Mouse (Mus musculus) limb, embryonic 13.5 days (tissue): ENCODE data around the gene Psmb3. TPM values are rescaled to one million over a fixed set of nuclear protein-coding genes. Genes with fewer than 3 reads are reported as not detected.
A peak's percentile ranks its signal among the peaks of the same experiment; 100 is the strongest.

Experiments used
- ATAC-seq: fragments of 200-750 bp; cut with Nextera tagmentation; 2 replicates; pipeline ENCODE4 v1.8.0; 2017; ENCODE audit warnings: low read depth, moderate number of reproducible peaks, moderate TSS enrichment; ENCODE audit not compliant: low FRiP score
- H3K27ac ChIP-seq: fragments of 300-500 bp; sonication (generic); 2 replicates; pipeline ENCODE4 v1.5.1; 2015; ENCODE audit warnings: inconsistent platforms, mild to moderate bottlenecking, moderate library complexity
- H3K27me3 ChIP-seq: fragments of 300-500 bp; sonication (generic); 2 replicates; pipeline ENCODE4 v1.6.1; 2015; ENCODE audit warnings: mild to moderate bottlenecking, inconsistent platforms
- H3K36me3 ChIP-seq: fragments of 300-500 bp; sonication (generic); 2 replicates; pipeline ENCODE4 v1.6.1; 2015; ENCODE audit warnings: inconsistent platforms, mild to moderate bottlenecking, moderate library complexity
- H3K4me1 ChIP-seq: fragments of 300-500 bp; sonication (generic); 2 replicates; pipeline ENCODE4 v1.6.1; 2015; ENCODE audit warnings: inconsistent platforms
- H3K4me2 ChIP-seq: fragments of 300-500 bp; sonication (generic); replicated peaks from 2 replicates; pipeline ENCODE4 v1.6.1; 2015; ENCODE audit warnings: inconsistent platforms, mild to moderate bottlenecking, moderate library complexity
- H3K4me3 ChIP-seq: fragments of 300-500 bp; sonication (generic); 2 replicates; pipeline ENCODE4 v1.5.1; 2015; ENCODE audit warnings: moderate library complexity, mild to moderate bottlenecking, inconsistent platforms
- H3K9ac ChIP-seq: fragments of 300-500 bp; sonication (generic); 2 replicates; pipeline ENCODE4 v1.6.1; 2015; ENCODE audit warnings: mild to moderate bottlenecking, inconsistent platforms
- H3K9me3 ChIP-seq: fragments of 300-500 bp; sonication (generic); 2 replicates; pipeline ENCODE4 v1.6.1; 2016; ENCODE audit warnings: inconsistent platforms
- WGBS: fragments of 180-500 bp; shearing (Covaris S2); methylation state at CpG from one replicate; pipeline ENCODE4 v1.1.7; 2015; 5-methylcytosine and 5-hydroxymethylcytosine counted together
- polyA plus RNA-seq: library from polyadenylated mRNA; unstranded; fragments of >200 nt; fragmentation: Nextera tagmentation; extraction: Ambion mirVana; gene quantifications from 2 replicates; pipeline ENCODE4 v1.2.1, GENCODE M21; 2015

The Psmb3 gene
- polyA plus RNA-seq, 1 experiment from 2014 or later = 490 TPM

DNA sequence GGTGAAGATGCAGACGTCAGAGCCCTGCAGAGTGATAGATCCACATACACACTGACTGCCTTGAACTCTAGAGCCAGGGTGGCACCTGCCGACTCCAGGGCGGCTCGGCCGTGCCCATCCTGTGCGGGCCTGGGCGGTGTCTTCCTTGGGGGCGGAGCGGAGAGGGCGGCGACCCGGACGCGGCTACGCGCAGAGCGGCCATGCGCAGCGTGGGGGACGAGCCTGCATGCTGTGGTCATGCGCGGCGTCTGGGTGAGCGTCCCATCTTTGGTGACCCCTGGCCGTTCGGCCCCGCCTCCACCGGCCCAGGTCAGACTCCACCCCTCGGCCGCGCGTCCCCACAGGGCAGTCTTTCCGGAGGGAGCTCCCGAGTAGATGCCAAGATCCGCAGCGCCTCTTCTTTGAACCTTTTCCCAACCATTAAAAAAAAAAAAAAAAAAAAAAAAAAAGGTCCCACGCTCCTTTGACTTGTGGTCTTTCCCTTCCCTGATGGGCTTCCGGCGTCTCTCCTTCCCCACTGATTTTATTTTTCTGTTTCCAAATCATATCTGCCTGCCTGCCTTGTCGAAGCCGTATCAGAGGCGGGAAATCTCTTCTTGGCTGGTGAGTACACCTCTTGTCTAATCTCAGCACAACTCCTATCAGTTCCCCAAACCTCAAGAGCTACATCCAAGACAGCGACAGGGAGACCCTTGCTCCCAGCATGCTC lies 17.4 kb upstream of the Psmb3 start, which contains the start of gene Cisd3:
Cisd3 (plus strand) TSS at position 214 of the 709 bp plus-strand sequence.
- Histone ChIP-seq H3K4me3 (peak within 1 kb of the TSS; percentile 44), H3K4me2 (peak within 1 kb of the TSS; percentile 84), H3K9ac (peak within 1 kb of the TSS; percentile 62), H3K27me3 (no peaks in the 10 kb centered on the region), H3K4me1 (peaks cover 26% of the 10 kb centered on the region), H3K36me3 (peaks cover 47% of the 10 kb centered on the region), H3K27ac (no peak within 1 kb of the TSS), H3K9me3 (no peaks in the 10 kb centered on the region)
- ATAC-seq = peak; percentile 60
- 1% methylated on average over 42 of the region's 43 CpGs for WGBS

DNA sequence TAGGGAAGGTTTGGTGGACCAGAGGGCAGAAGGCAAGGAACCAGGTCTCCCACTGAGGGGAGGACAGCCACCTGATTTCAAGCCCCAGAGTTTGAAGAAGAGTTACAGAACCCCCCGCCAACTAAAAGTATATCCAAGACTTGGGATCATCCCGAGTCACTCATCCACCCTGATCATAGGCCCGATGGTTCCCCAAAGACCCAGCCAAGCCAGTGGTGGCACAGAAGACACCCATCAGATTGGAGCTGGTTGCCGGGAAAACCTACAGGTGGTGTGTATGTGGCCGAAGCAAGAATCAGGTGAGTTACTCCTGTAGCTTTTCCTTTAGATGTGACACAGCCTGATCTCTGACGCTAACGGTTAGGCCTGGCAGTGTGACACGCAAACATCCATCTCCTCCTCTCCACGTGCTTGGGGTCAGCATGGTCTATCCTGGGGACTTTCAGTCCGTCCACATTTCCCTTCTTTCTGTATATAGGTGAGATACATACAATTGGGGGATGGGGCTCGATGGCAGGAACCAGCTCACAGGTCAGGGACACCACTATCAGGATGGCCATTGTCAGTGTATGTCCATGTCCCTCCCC lies 16.8 kb upstream of the Psmb3 start:
- no peak for ATAC-seq
- Histone ChIP-seq H3K9ac (peak overlapping the region; percentile 13; the same call in 1 of the 2 replicates), H3K4me3 (peak overlapping the region; percentile 44), H3K4me2 (peak overlapping the region; percentile 84), H3K36me3 (peaks cover 49% of the 10 kb centered on the region), H3K4me1 (peaks cover 26% of the 10 kb centered on the region), H3K9me3 (no peaks in the 10 kb centered on the region), H3K27me3 (no peaks in the 10 kb centered on the region), H3K27ac (no peak overlapping the region)
- WGBS = 65% methylated on average over 11 of the region's 11 CpGs

DNA sequence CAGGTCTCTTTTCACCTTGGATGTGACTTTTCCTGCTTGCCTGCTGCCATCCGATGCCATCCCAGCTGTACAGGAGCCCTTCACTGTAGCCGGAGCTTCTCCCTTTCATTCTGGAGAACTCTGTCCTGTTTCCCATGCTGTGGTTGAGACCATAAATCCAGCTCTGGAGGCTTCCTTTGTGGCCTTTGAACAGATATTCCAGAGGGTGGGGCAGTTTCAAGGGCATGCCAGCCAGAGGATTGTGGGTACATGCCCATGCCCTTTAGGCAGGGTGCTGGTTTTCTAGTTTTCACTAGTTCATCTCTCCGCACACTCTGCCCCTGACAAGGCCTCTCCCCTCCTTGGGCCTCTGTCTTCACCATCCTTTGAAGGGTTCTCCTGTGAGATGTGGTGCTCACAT lies 16.1 kb upstream of the Psmb3 start:
- Histone ChIP-seq H3K9ac (peak overlapping the region; percentile 13; the same call in 1 of the 2 replicates), H3K4me1 (peaks cover 26% of the 10 kb centered on the region), H3K4me2 (0 out of 2 replicates have a peak overlapping the region, but pooled peaks have one; percentile 84), H3K27ac (no peak overlapping the region), H3K9me3 (no peaks in the 10 kb centered on the region), H3K36me3 (peaks cover 49% of the 10 kb centered on the region), H3K27me3 (no peaks in the 10 kb centered on the region), H3K4me3 (no peak overlapping the region)
- WGBS = 80% methylated on average over 3 of the region's 3 CpGs
- no peak for ATAC-seq

- Histone ChIP-seq H3K36me3 (peaks cover 54% of the 10 kb centered on the region), H3K4me1 (peaks cover 40% of the 10 kb centered on the region), H3K4me2 (no peak overlapping the region), H3K27ac (no peak overlapping the region), H3K27me3 (no peaks in the 10 kb centered on the region), H3K4me3 (no peak overlapping the region), H3K9ac (no peak overlapping the region), H3K9me3 (no peaks in the 10 kb centered on the region)
- 30% methylated on average over 10 of the region's 10 CpGs for WGBS
- ATAC-seq = no peak
These were observed 13.3 kb upstream of the Psmb3 start for GRCm38 (mm10) chr11:97689861-97690260.

GRCm38 (mm10) chr11:97694435-97694834 lies 8.8 kb upstream of the Psmb3 start:
- H3K27ac ChIP-seq = no peak overlapping the region
- no peaks in the 10 kb centered on the region for H3K9me3 ChIP-seq
- peak overlapping the region; percentile 90 for H3K4me2 ChIP-seq
- H3K4me1 ChIP-seq = peaks cover 51% of the 10 kb centered on the region
- ATAC-seq = no peak
- H3K4me3 ChIP-seq = no peak overlapping the region
- WGBS = 82% methylated on average over 4 of the region's 4 CpGs
- no peaks in the 10 kb centered on the region for H3K27me3 ChIP-seq
- H3K36me3 ChIP-seq = peaks cover 44% of the 10 kb centered on the region
- no peak overlapping the region for H3K9ac ChIP-seq

DNA sequence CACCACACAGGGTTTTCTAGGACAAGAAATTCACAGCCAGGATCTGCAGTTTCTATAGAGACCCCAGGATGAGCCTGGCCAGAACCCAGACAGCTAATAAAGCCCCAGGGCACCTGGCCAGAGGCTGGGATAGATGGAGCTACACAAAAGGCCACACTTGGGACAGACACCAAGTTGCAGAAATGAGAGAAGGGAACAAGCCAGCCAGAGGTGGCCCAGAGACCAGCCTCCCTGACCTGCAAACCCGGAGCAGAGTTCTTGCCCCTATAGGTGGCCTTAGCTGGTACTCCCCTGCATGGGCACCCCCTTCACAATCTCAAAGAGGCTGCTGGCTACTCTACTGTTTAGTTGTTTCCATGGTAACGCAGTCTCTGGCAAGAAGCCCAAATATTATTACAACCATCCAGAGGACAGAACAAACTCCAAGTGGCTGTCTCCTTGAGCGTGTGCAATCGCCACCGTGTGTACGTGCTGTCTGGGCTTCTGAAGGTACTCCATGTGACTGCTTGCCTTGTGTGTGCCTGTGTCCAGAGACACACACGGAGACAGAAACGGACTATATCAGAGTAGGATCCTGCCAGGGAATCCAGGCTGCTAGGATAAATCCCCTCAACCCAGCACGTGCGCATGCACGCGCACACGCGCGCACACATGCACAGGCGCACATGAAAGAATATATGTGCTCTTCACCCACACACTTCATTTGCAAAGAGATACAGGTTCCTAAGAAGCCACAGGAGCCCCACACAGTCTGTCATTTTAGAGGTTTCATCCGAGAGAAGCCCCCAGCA lies 8.1 kb upstream of the Psmb3 start:
- Histone ChIP-seq H3K4me3 (peak overlapping the region; percentile 5; the same call in 1 of the 2 replicates), H3K36me3 (peaks cover 40% of the 10 kb centered on the region), H3K9me3 (no peaks in the 10 kb centered on the region), H3K9ac (peak overlapping the region; percentile 36), H3K4me1 (peaks cover 51% of the 10 kb centered on the region), H3K27ac (peak overlapping the region; percentile 22; the same call in 1 of the 2 replicates), H3K4me2 (peak overlapping the region; percentile 90), H3K27me3 (no peaks in the 10 kb centered on the region)
- WGBS = 56% methylated on average over 17 of the region's 17 CpGs
- no peak for ATAC-seq

DNA sequence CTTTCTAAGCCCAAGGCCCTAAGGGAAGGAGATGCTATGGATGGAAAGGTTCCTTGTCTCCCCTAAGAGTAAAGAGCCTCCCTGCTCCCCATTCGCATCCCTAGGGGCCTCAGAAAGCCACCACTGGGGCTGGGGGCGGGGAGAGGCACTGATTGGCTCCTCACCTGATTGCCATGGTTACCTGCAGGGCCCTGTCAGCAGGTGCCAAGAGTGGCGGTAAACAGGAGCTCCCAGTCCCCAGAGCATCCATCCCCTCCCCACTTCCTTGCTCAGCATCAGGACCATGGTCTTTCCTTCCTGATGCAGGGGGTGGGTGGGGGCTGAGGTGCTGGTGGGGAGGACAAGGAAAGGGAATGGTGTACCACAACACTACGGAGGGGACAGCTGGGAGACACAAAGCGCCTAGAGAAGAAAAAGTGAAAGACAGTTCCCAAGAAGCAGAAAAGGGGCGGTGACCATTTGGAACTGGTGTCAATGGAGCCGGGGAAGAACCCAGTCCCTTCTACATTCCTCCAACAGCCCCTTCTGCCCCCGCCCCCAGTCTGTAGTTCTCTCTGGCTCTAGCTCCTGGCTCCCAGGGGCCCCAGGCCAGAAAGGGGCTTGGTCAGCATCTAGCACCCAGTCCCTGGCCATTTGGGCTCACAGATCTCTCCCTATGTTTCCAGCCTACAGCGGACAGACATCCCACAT lies 7.3 kb upstream of the Psmb3 start:
- Histone ChIP-seq H3K27ac (peak overlapping the region; percentile 22; the same call in 1 of the 2 replicates), H3K9me3 (no peaks in the 10 kb centered on the region), H3K9ac (peak overlapping the region; percentile 36; the same call in 1 of the 2 replicates), H3K4me3 (peak overlapping the region; percentile 5), H3K36me3 (peaks cover 33% of the 10 kb centered on the region), H3K27me3 (no peaks in the 10 kb centered on the region), H3K4me2 (peak overlapping the region; percentile 90), H3K4me1 (peaks cover 53% of the 10 kb centered on the region)
- WGBS = 44% methylated on average over 9 of the region's 9 CpGs
- no peak for ATAC-seq

GRCm38 (mm10) chr11:97696669-97697068 lies 6.5 kb upstream of the Psmb3 start:
- H3K9ac ChIP-seq = no peak overlapping the region
- peaks cover 61% of the 10 kb centered on the region for H3K4me1 ChIP-seq
- H3K9me3 ChIP-seq = no peaks in the 10 kb centered on the region
- ATAC-seq = no peak
- H3K4me3 ChIP-seq = peak overlapping the region; percentile 89; the same call in 1 of the 2 replicates
- H3K27me3 ChIP-seq = no peaks in the 10 kb centered on the region
- WGBS = 76% methylated on average over 8 of the region's 8 CpGs
- peaks cover 25% of the 10 kb centered on the region for H3K36me3 ChIP-seq
- 0 out of 2 replicates have a peak overlapping the region, but pooled peaks have one; percentile 10 for H3K27ac ChIP-seq
- H3K4me2 ChIP-seq = peak overlapping the region; percentile 90

DNA sequence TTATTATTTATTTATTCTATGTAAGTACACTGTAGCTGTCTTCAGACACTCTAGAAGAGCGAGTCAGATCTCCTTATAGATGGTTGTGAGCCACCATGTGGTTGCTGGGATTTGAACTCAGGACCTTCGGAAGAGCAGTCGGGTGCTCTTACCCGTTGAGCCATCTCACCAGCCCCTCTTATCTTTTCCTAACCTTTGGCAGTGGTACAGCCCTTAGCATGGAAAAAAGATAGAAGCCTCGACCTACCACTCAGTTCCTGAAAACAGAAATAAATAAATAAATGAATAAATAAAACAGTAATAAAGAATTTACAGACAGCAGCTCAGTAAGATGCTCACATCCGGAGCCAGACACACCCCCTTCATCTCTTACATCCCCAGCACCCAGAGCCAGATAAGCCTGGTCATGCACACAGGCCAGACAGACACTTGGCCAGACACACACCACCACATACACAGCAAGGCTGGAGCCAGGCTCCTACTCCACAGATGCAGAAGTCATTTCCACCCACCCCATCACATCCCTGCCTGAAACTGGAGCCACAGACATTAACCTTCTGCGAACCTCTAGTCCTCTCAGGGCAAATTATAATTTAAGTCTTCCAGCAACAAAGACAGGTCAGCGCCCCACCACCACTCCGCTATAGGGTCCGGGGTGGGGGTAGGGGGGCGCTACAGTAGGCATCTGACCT lies 5.9 kb upstream of the Psmb3 start:
- H3K9me3 ChIP-seq = no peaks in the 10 kb centered on the region
- H3K36me3 ChIP-seq = peaks cover 18% of the 10 kb centered on the region
- no peak for ATAC-seq
- peak overlapping the region; percentile 89 for H3K4me3 ChIP-seq
- H3K4me1 ChIP-seq = peaks cover 67% of the 10 kb centered on the region
- H3K27me3 ChIP-seq = no peaks in the 10 kb centered on the region
- 52% methylated on average over 11 of the region's 11 CpGs for WGBS
- H3K9ac ChIP-seq = peak overlapping the region; percentile 94
- H3K4me2 ChIP-seq = peak overlapping the region; percentile 90
- peak overlapping the region; percentile 99; the same call in 1 of the 2 replicates for H3K27ac ChIP-seq

DNA sequence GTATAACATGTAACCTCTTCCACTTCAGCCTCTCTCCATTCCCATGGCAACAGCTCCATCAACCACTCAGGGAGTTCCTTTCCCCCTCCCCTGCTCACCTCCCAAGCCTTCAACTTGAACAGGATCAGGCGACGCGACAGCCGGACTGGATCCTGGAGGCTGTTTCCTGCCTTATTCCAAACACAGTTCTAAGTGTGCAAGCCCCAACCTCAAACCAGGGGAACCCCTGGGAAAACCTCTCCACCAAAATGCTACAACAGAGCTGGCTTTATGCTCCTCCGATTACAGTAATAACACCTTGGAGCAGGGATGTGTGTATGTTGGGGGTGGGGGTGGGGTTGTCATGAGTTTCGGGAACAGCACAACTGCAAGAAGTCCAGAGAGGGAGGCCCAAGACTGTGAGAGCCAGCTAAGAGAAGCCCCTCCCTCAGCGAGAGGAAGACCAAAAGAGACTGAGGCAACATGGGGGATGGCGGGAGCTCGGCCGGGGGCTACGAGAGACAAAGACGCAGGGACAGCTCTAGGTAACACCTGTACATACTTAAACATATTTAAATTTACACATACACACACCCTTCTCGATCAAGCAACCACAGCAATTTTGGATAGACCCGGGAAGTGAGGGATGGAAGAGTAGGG lies 5.2 kb upstream of the Psmb3 start:
- no peaks in the 10 kb centered on the region for H3K27me3 ChIP-seq
- H3K4me3 ChIP-seq = peak overlapping the region; percentile 89
- 0% methylated on average over 14 of the region's 14 CpGs for WGBS
- H3K9ac ChIP-seq = peak overlapping the region; percentile 94
- ATAC-seq = no peak
- H3K9me3 ChIP-seq = no peaks in the 10 kb centered on the region
- H3K27ac ChIP-seq = peak overlapping the region; percentile 99
- peaks cover 67% of the 10 kb centered on the region for H3K4me1 ChIP-seq
- peaks cover 11% of the 10 kb centered on the region for H3K36me3 ChIP-seq
- H3K4me2 ChIP-seq = peak overlapping the region; percentile 90
